Mouse (Mus musculus) hindbrain, embryonic 15.5 days (tissue): ENCODE measurements at regions not wholly inside any gene's neighbourhood (a gene's known extent, or its start where the extent isn't known, plus 50 kb on each side); places are given as distances from the start of the nearest gene placed in this dataset.

Experiments used
- ATAC-seq: fragments of 200-750 bp; cut with Nextera tagmentation; 2 replicates; pipeline ENCODE4 v1.8.0; 2017; ENCODE audit warnings: low read depth, moderate number of reproducible peaks, moderate TSS enrichment; ENCODE audit not compliant: low FRiP score
- H3K27ac ChIP-seq: fragments of 300-500 bp; sonication (generic); replicated peaks from 2 replicates; pipeline ENCODE4 v1.5.1; 2015; ENCODE audit warnings: mild to moderate bottlenecking, inconsistent platforms
- H3K27me3 ChIP-seq: fragments of 300-500 bp; sonication (generic); 2 replicates; pipeline ENCODE4 v1.6.1; 2015; ENCODE audit warnings: control low read depth, inconsistent platforms
- H3K36me3 ChIP-seq: fragments of 300-500 bp; sonication (generic); 2 replicates; pipeline ENCODE4 v1.6.1; 2015; ENCODE audit warnings: control low read depth, inconsistent platforms
- H3K4me1 ChIP-seq: fragments of 300-500 bp; sonication (generic); replicated peaks from 2 replicates; pipeline ENCODE4 v1.6.1; 2015; ENCODE audit warnings: control low read depth, inconsistent platforms
- H3K4me2 ChIP-seq: fragments of 300-500 bp; sonication (generic); 2 replicates; pipeline ENCODE4 v1.6.1; 2015; ENCODE audit warnings: moderate library complexity, mild to moderate bottlenecking, inconsistent platforms
- H3K4me3 ChIP-seq: fragments of 300-500 bp; sonication (generic); 2 replicates; pipeline ENCODE4 v1.5.1; 2015; ENCODE audit warnings: mild to moderate bottlenecking, inconsistent platforms
- H3K9ac ChIP-seq: fragments of 300-500 bp; sonication (generic); 2 replicates; pipeline ENCODE4 v1.6.1; 2015; ENCODE audit warnings: inconsistent platforms
- H3K9me3 ChIP-seq: fragments of 300-500 bp; sonication (generic); 2 replicates; pipeline ENCODE4 v1.6.1; 2016; ENCODE audit warnings: control low read depth, inconsistent platforms
- WGBS: fragments of 180-500 bp; shearing (Covaris S2); methylation state at CpG from one replicate; pipeline ENCODE4 v1.1.7; 2015; 5-methylcytosine and 5-hydroxymethylcytosine counted together

- Histone ChIP-seq H3K9ac (no peak overlapping the region), H3K27ac (no peak overlapping the region), H3K4me1 (no peaks in the 10 kb centered on the region), H3K4me2 (no peak overlapping the region), H3K9me3 (no peaks in the 10 kb centered on the region), H3K4me3 (no peak overlapping the region), H3K36me3 (no peaks in the 10 kb centered on the region), H3K27me3 (no peaks in the 10 kb centered on the region)
- ATAC-seq: no peak
- WGBS: 90% methylated on average over 1 of the region's 1 CpGs
Measured at GRCm38 (mm10) chr2:101415002-101415401, 209.5 kb upstream of the Rag2 start.

- Histone ChIP-seq H3K9ac (no peak overlapping the region), H3K4me3 (no peak overlapping the region), H3K9me3 (no peaks in the 10 kb centered on the region), H3K27ac (no peak overlapping the region), H3K36me3 (no peaks in the 10 kb centered on the region), H3K27me3 (no peaks in the 10 kb centered on the region), H3K4me2 (no peak overlapping the region), H3K4me1 (no peaks in the 10 kb centered on the region)
- WGBS: 68% methylated on average over 3 of the region's 3 CpGs
- no peak for ATAC-seq
Measured at GRCm38 (mm10) chr2:101416702-101417101, 207.8 kb upstream of the Rag2 start.

GRCm38 (mm10) chr2:101433141-101433895 is 191.2 kb upstream of the Rag2 start:
- Histone ChIP-seq H3K9me3 (no peaks in the 10 kb centered on the region), H3K9ac (no peak overlapping the region), H3K36me3 (no peaks in the 10 kb centered on the region), H3K4me1 (no peaks in the 10 kb centered on the region), H3K4me2 (no peak overlapping the region), H3K4me3 (no peak overlapping the region), H3K27me3 (no peaks in the 10 kb centered on the region), H3K27ac (no peak overlapping the region)
- 0 out of 2 replicates have a peak, but pooled peaks have one; percentile 8 for ATAC-seq
- WGBS: 84% methylated on average over 8 of the region's 8 CpGs

- WGBS: 73% methylated on average over 5 of the region's 5 CpGs
- H3K4me1 ChIP-seq: no peaks in the 10 kb centered on the region
- H3K27ac ChIP-seq: no peak overlapping the region
- H3K4me3 ChIP-seq: no peak overlapping the region
- no peak overlapping the region for H3K4me2 ChIP-seq
- H3K27me3 ChIP-seq: no peaks in the 10 kb centered on the region
- no peaks in the 10 kb centered on the region for H3K36me3 ChIP-seq
- no peak for ATAC-seq
- no peaks in the 10 kb centered on the region for H3K9me3 ChIP-seq
- H3K9ac ChIP-seq: no peak overlapping the region
Measured at GRCm38 (mm10) chr2:101440231-101440630, 184.3 kb upstream of the Rag2 start.

GRCm38 (mm10) chr2:101441081-101441630 is 183.4 kb upstream of the Rag2 start:
- no peak overlapping the region for H3K27ac ChIP-seq
- H3K4me1 ChIP-seq: no peaks in the 10 kb centered on the region
- no peak for ATAC-seq
- H3K4me3 ChIP-seq: no peak overlapping the region
- no peak overlapping the region for H3K9ac ChIP-seq
- H3K36me3 ChIP-seq: no peaks in the 10 kb centered on the region
- no peaks in the 10 kb centered on the region for H3K9me3 ChIP-seq
- no peaks in the 10 kb centered on the region for H3K27me3 ChIP-seq
- WGBS: 87% methylated on average over 5 of the region's 5 CpGs
- no peak overlapping the region for H3K4me2 ChIP-seq

GRCm38 (mm10) chr2:101455591-101455990 is 168.9 kb upstream of the Rag2 start:
- H3K4me2 ChIP-seq: no peak overlapping the region
- H3K36me3 ChIP-seq: no peaks in the 10 kb centered on the region
- H3K4me1 ChIP-seq: no peaks in the 10 kb centered on the region
- H3K9ac ChIP-seq: no peak overlapping the region
- no peaks in the 10 kb centered on the region for H3K27me3 ChIP-seq
- no peaks in the 10 kb centered on the region for H3K9me3 ChIP-seq
- 72% methylated on average over 5 of the region's 5 CpGs for WGBS
- no peak overlapping the region for H3K4me3 ChIP-seq
- ATAC-seq: no peak
- no peak overlapping the region for H3K27ac ChIP-seq

- no peak overlapping the region for H3K4me3 ChIP-seq
- no peak overlapping the region for H3K9ac ChIP-seq
- ATAC-seq: no peak
- 87% methylated on average over 1 of the region's 1 CpGs for WGBS
- no peaks in the 10 kb centered on the region for H3K9me3 ChIP-seq
- no peak overlapping the region for H3K27ac ChIP-seq
- H3K36me3 ChIP-seq: no peaks in the 10 kb centered on the region
- H3K4me1 ChIP-seq: no peaks in the 10 kb centered on the region
- no peak overlapping the region for H3K4me2 ChIP-seq
- H3K27me3 ChIP-seq: no peaks in the 10 kb centered on the region
Measured at GRCm38 (mm10) chr2:101458959-101459358, 165.6 kb upstream of the Rag2 start.

GRCm38 (mm10) chr2:101462450-101462849 is 162.1 kb upstream of the Rag2 start:
- ATAC-seq: no peak
- no peak overlapping the region for H3K27ac ChIP-seq
- H3K9ac ChIP-seq: no peak overlapping the region
- H3K4me2 ChIP-seq: no peak overlapping the region
- H3K4me1 ChIP-seq: peaks cover 6% of the 10 kb centered on the region
- no peaks in the 10 kb centered on the region for H3K27me3 ChIP-seq
- no peak overlapping the region for H3K4me3 ChIP-seq
- H3K36me3 ChIP-seq: no peaks in the 10 kb centered on the region
- WGBS: 94% methylated on average over 1 of the region's 1 CpGs
- H3K9me3 ChIP-seq: no peaks in the 10 kb centered on the region

- Histone ChIP-seq H3K9ac (no peak overlapping the region), H3K4me2 (no peak overlapping the region), H3K9me3 (no peaks in the 10 kb centered on the region), H3K4me3 (no peak overlapping the region), H3K27me3 (no peaks in the 10 kb centered on the region), H3K27ac (no peak overlapping the region), H3K4me1 (peaks cover 6% of the 10 kb centered on the region), H3K36me3 (no peaks in the 10 kb centered on the region)
- WGBS: 54% methylated on average over 9 of the region's 9 CpGs
- ATAC-seq: no peak
Measured at GRCm38 (mm10) chr2:101464291-101465140, 160.0 kb upstream of the Rag2 start.

- Histone ChIP-seq H3K4me1 (no peaks in the 10 kb centered on the region), H3K9me3 (no peaks in the 10 kb centered on the region), H3K4me3 (no peak overlapping the region), H3K4me2 (no peak overlapping the region), H3K27ac (no peak overlapping the region), H3K27me3 (no peaks in the 10 kb centered on the region), H3K36me3 (no peaks in the 10 kb centered on the region), H3K9ac (no peak overlapping the region)
- WGBS: 88% methylated on average over 6 of the region's 6 CpGs
- ATAC-seq: no peak
Measured at GRCm38 (mm10) chr2:101470569-101471100, 153.9 kb upstream of the Rag2 start.

- 30% methylated on average over 8 of the region's 8 CpGs for WGBS
- no peak overlapping the region for H3K27ac ChIP-seq
- H3K4me1 ChIP-seq: no peaks in the 10 kb centered on the region
- H3K4me3 ChIP-seq: no peak overlapping the region
- peak; percentile 61; the same call in 1 of the 2 replicates for ATAC-seq
- H3K9ac ChIP-seq: no peak overlapping the region
- H3K4me2 ChIP-seq: no peak overlapping the region
- no peaks in the 10 kb centered on the region for H3K36me3 ChIP-seq
- no peaks in the 10 kb centered on the region for H3K27me3 ChIP-seq
- H3K9me3 ChIP-seq: no peaks in the 10 kb centered on the region
Measured at GRCm38 (mm10) chr2:101472449-101473115, 151.9 kb upstream of the Rag2 start.

- Histone ChIP-seq H3K4me1 (no peaks in the 10 kb centered on the region), H3K9me3 (no peaks in the 10 kb centered on the region), H3K4me3 (no peak overlapping the region), H3K9ac (no peak overlapping the region), H3K4me2 (no peak overlapping the region), H3K27ac (no peak overlapping the region), H3K27me3 (no peaks in the 10 kb centered on the region), H3K36me3 (no peaks in the 10 kb centered on the region)
- no peak for ATAC-seq
- WGBS: 94% methylated on average over 4 of the region's 4 CpGs
Measured at GRCm38 (mm10) chr2:101473116-101473485, 151.4 kb upstream of the Rag2 start.
